Mouse (Mus musculus): Measurements from ENCODE around the gene Cfap70. TPM values are rescaled to one million over a fixed set of nuclear protein-coding genes. Genes with fewer than 3 reads are reported as not detected.

Cfap70 gene
- polyA plus RNA-seq, 1 experiment, result 0.21 TPM

Other genes starting within 250 kb of the Cfap70 start
- 0.14 TPM in 1 of 2 replicates, not detected in the other for gene Kcnk16, start 183.0 kb downstream of the Cfap70 start, polyA plus RNA-seq (2012; rRNA removed)
- 39.0 and 48.2 TPM in 2 replicates for gene Nudt13, start 157.5 kb downstream of the Cfap70 start, polyA plus RNA-seq (2012; rRNA removed)
- gene Ecd, start 104.1 kb downstream of the Cfap70 start, polyA plus RNA-seq (2012; rRNA removed), result 24.8 and 25.6 TPM in 2 replicates
- gene Fam149b, start 104.1 kb downstream of the Cfap70 start, polyA plus RNA-seq (2012; rRNA removed), result 41.3 and 43.4 TPM in 2 replicates
- gene Dnajc9, start 63.3 kb downstream of the Cfap70 start, polyA plus RNA-seq (2012; rRNA removed), result 21.8 and 24.8 TPM in 2 replicates
- 41.1 and 46.9 TPM in 2 replicates for gene Mrps16, start 58.6 kb downstream of the Cfap70 start, polyA plus RNA-seq (2012; rRNA removed)
- 136 and 140 TPM in 2 replicates for gene Anxa7, start 27.9 kb upstream of the Cfap70 start, polyA plus RNA-seq (2012; rRNA removed)
- 0.87 and 1.3 TPM in 2 replicates for gene Mss51, start 44.7 kb upstream of the Cfap70 start, polyA plus RNA-seq (2012; rRNA removed)
- gene Ppp3cb, start 94.3 kb upstream of the Cfap70 start, polyA plus RNA-seq (2012; rRNA removed), result 53.9 and 62.1 TPM in 2 replicates
- gene Usp54, start 188.8 kb upstream of the Cfap70 start, polyA plus RNA-seq (2012; rRNA removed), result 16.0 and 16.9 TPM in 2 replicates
- gene Myoz1, start 204.3 kb upstream of the Cfap70 start, polyA plus RNA-seq (2012; rRNA removed), result 0.08 and 0.12 TPM in 2 replicates
- 0.10 and 0.25 TPM in 2 replicates for gene Synpo2l, start 216.1 kb upstream of the Cfap70 start, polyA plus RNA-seq (2012; rRNA removed)
- 87.1 and 90.1 TPM in 2 replicates for gene Sec24c, start 222.1 kb upstream of the Cfap70 start, polyA plus RNA-seq (2012; rRNA removed)
- 17.1 and 17.2 TPM in 2 replicates for gene Fut11, start 242.7 kb upstream of the Cfap70 start, polyA plus RNA-seq (2012; rRNA removed)

Measured in urinary bladder, adult 2 months (tissue).